Mouse (Mus musculus) CD4-positive, CD25-positive, alpha-beta regulatory T cell, adult 4 months (primary cell): ENCODE measurements around the gene Cltc. TPM values are rescaled to one million over a fixed set of nuclear protein-coding genes. Genes with fewer than 3 reads are reported as not detected.

Experiments
- ATAC-seq: one replicate; pipeline ENCODE4 v1.8.0; 2017
- polyA plus RNA-seq, 2 experiments: library from polyadenylated mRNA; unstranded; fragments of 100-300 nt; shearing (Covaris generic); gene quantifications; one replicate each; pipeline ENCODE4 v1.2.1; 2017

The Cltc gene
- polyA plus RNA-seq, 2 experiments from 2014 or later = 80.2 to 87.2 TPM

GRCm38 (mm10) chr11:86682861-86683260, 74.5 kb downstream of the Cltc start:
- no peak for ATAC-seq

GRCm38 (mm10) chr11:86681423-86681822, 75.9 kb downstream of the Cltc start:
- ATAC-seq = no peak

GRCm38 (mm10) chr11:86680729-86681128, 76.6 kb downstream of the Cltc start:
- ATAC-seq = no peak

- no peak for ATAC-seq
Observed at GRCm38 (mm10) chr11:86678957-86679356, 78.4 kb downstream of the Cltc start.

- ATAC-seq = no peak
Observed at GRCm38 (mm10) chr11:86675520-86675919, 81.8 kb downstream of the Cltc start.

GRCm38 (mm10) chr11:86672772-86673171, 84.6 kb downstream of the Cltc start:
- ATAC-seq = no peak

- no peak for ATAC-seq
Observed at GRCm38 (mm10) chr11:86671041-86671675, 86.2 kb downstream of the Cltc start.

GRCm38 (mm10) chr11:86668169-86668568, 89.2 kb downstream of the Cltc start:
- no peak for ATAC-seq

GRCm38 (mm10) chr11:86667553-86667952, 89.8 kb downstream of the Cltc start:
- ATAC-seq = no peak

- no peak for ATAC-seq
Observed at GRCm38 (mm10) chr11:86664406-86664805, 93.0 kb downstream of the Cltc start.

GRCm38 (mm10) chr11:86663977-86664376, 93.4 kb downstream of the Cltc start:
- no peak for ATAC-seq

GRCm38 (mm10) chr11:86662986-86663895, 94.1 kb downstream of the Cltc start:
- ATAC-seq = no peak

GRCm38 (mm10) chr11:86657863-86658262, 99.5 kb downstream of the Cltc start:
- no peak for ATAC-seq

GRCm38 (mm10) chr11:86656849-86657567, 100.4 kb downstream of the Cltc start:
- ATAC-seq = no peak

- ATAC-seq = peak; percentile 21
Observed at GRCm38 (mm10) chr11:86655671-86656070, 101.7 kb downstream of the Cltc start.

GRCm38 (mm10) chr11:86654096-86654495, 103.3 kb downstream of the Cltc start:
- no peak for ATAC-seq

GRCm38 (mm10) chr11:86653446-86653845, 103.9 kb downstream of the Cltc start:
- ATAC-seq = peak; percentile 67

GRCm38 (mm10) chr11:86652578-86652979, 104.8 kb downstream of the Cltc start:
- peak; percentile 75 for ATAC-seq

- ATAC-seq = no peak
Observed at GRCm38 (mm10) chr11:86650676-86651075, 106.7 kb downstream of the Cltc start.

GRCm38 (mm10) chr11:86649542-86649941, 107.8 kb downstream of the Cltc start:
- ATAC-seq = no peak

- ATAC-seq = no peak
Observed at GRCm38 (mm10) chr11:86647706-86648447, 109.5 kb downstream of the Cltc start.

GRCm38 (mm10) chr11:86646885-86647459, 110.4 kb downstream of the Cltc start:
- ATAC-seq = no peak
